Mouse (Mus musculus) adrenal gland, postnatal 25 days (tissue): ENCODE data around the gene Prkcq. TPM values are rescaled to one million over a fixed set of nuclear protein-coding genes. Genes with fewer than 3 reads are reported as not detected.

Source experiments
- DNase-seq: peaks from one replicate; pipeline ENCODE4 v3.0.0; 2021; ENCODE audit warnings: mixed read lengths
- long read RNA-seq: library from polyadenylated mRNA; stranded (forward); transcript quantifications from one replicate; pipeline ENCODE4 v2.0.0, GENCODE M21; 2021
- total RNA-seq: library from RNA; stranded (reverse); gene quantifications from 2 replicates; pipeline ENCODE4 v1.2.3, GENCODE M21; 2021

Prkcq gene
- total RNA-seq: 2.3 and 2.8 TPM in 2 replicates
- long read RNA-seq, partial matches to known transcripts: 0 of 4 reads
- long read RNA-seq, other reads (novel, unspliced or antisense): 2 of 4 reads

- DNase-seq: peak; percentile 59
Measured at GRCm38 (mm10) chr2:11171754-11172501, at the start of gene Prkcq. TSS of gene Prkcq (plus strand) at chr2:11172108.

- no peak for DNase-seq
Measured at GRCm38 (mm10) chr2:11130881-11131280, 41.0 kb upstream of the Prkcq start.

GRCm38 (mm10) chr2:11135718-11136117, 36.2 kb upstream of the Prkcq start:
- DNase-seq: no peak

- DNase-seq: no peak
Measured at GRCm38 (mm10) chr2:11138076-11138475, 33.8 kb upstream of the Prkcq start.

GRCm38 (mm10) chr2:11139518-11140152, 32.3 kb upstream of the Prkcq start:
- no peak for DNase-seq

- DNase-seq: no peak
Measured at GRCm38 (mm10) chr2:11140385-11140784, 31.5 kb upstream of the Prkcq start.

GRCm38 (mm10) chr2:11149091-11149490, 22.8 kb upstream of the Prkcq start:
- DNase-seq: no peak

- DNase-seq: no peak
Measured at GRCm38 (mm10) chr2:11150975-11151374, 20.9 kb upstream of the Prkcq start.

- no peak for DNase-seq
Measured at GRCm38 (mm10) chr2:11151655-11152323, 20.1 kb upstream of the Prkcq start.

- no peak for DNase-seq
Measured at GRCm38 (mm10) chr2:11159641-11160040, 12.3 kb upstream of the Prkcq start.

- no peak for DNase-seq
Measured at GRCm38 (mm10) chr2:11160696-11161095, 11.2 kb upstream of the Prkcq start.

GRCm38 (mm10) chr2:11161336-11161735, 10.6 kb upstream of the Prkcq start:
- DNase-seq: no peak

GRCm38 (mm10) chr2:11162701-11163100, 9.2 kb upstream of the Prkcq start:
- no peak for DNase-seq

- no peak for DNase-seq
Measured at GRCm38 (mm10) chr2:11164170-11164569, 7.7 kb upstream of the Prkcq start.

GRCm38 (mm10) chr2:11169721-11170335, 2.1 kb upstream of the Prkcq start:
- no peak for DNase-seq

- DNase-seq: no peak
Measured at GRCm38 (mm10) chr2:11172831-11173414, 1.0 kb downstream of the Prkcq start.

- DNase-seq: no peak
Measured at GRCm38 (mm10) chr2:11173521-11173920, 1.6 kb downstream of the Prkcq start.

- no peak for DNase-seq
Measured at GRCm38 (mm10) chr2:11174101-11174500, 2.2 kb downstream of the Prkcq start.

GRCm38 (mm10) chr2:11177880-11178279, 6.0 kb downstream of the Prkcq start:
- DNase-seq: no peak

GRCm38 (mm10) chr2:11181510-11181909, 9.6 kb downstream of the Prkcq start:
- no peak for DNase-seq

- no peak for DNase-seq
Measured at GRCm38 (mm10) chr2:11182096-11182495, 10.2 kb downstream of the Prkcq start.

GRCm38 (mm10) chr2:11183991-11184390, 12.1 kb downstream of the Prkcq start:
- no peak for DNase-seq
